Mouse (Mus musculus): ENCODE data around the gene Gm17720.
"Not testable (repeated sequence)": the region's sequence is repeated elsewhere in the genome, so short reads cannot be mapped to it uniquely, and the experiment has no call there.

The Gm17720 gene

GRCm38 (mm10) chr8:110040509-110040908, 62.0 kb downstream of the Gm17720 start:
- no peak for DNase-seq (ENCODE audit: extremely low spot score, low read depth, low spot score)

GRCm38 (mm10) chr8:110039659-110040058, 62.9 kb downstream of the Gm17720 start, which contains the start of gene Chst4:
Chst4 (minus strand) TSS chr8:110039740.
- no peak for DNase-seq (ENCODE audit: extremely low spot score, low read depth, low spot score)

- DNase-seq (ENCODE audit: extremely low spot score, low read depth, low spot score) = no peak
Observed at GRCm38 (mm10) chr8:110039216-110039615, 63.3 kb downstream of the Gm17720 start.

- no peak for DNase-seq (ENCODE audit: extremely low spot score, low read depth, low spot score)
Observed at GRCm38 (mm10) chr8:110036156-110036555, 66.4 kb downstream of the Gm17720 start.

DNA sequence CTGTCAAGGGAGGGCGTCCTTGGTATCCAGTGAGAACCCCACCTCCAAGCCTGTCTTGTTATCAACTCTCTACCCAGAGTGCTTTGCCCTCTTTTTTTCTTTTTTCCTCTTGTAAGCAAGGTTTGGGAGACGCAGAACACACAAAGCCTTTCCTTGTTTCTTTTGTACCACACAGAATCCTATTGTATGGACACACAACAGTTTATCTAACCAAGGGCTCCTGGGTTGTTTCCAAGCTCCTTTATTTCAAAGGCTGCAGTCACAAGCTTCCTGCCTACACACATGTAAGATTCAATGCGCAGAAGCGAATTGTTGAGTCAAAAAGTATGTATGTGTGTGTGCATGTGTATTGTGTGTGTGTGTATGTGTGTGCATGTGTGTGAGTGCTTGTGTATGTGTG, 68.2 kb downstream of the Gm17720 start:
- no peak for DNase-seq (ENCODE audit: extremely low spot score, low read depth, low spot score)

DNA sequence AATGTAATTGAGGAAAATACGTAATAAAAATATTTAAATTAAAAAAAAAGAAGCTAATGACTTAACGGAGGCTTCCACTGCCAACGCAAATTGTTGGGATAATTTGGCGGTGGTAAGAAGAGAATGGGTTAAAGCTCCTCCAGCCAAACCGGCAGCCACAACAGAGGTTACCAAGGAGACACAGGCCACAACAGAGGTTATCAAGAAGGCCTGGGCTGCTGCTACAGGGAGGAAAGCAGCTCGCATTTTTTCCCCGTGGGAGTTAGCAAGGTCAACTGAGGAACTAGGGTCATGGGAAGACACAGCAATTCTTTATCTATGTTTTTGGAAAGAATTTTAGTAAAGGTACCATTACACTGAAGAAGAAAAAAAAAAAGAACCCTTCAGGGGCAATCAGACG, 68.8 kb downstream of the Gm17720 start:
- DNase-seq (ENCODE audit: extremely low spot score, low read depth, low spot score) = not testable (repeated sequence)

Data from hindlimb bud, embryonic 11.5 days (tissue).